Mouse (Mus musculus) skeletal muscle tissue, adult 2 months (tissue): Measurements from ENCODE around the gene Dyrk1b.
A peak's percentile ranks its signal among the peaks of the same experiment; 100 is the strongest.
"Not testable (repeated sequence)": the region's sequence is repeated elsewhere in the genome, so short reads cannot be mapped to it uniquely, and the experiment has no call there.

Experiments
- DNase-seq: peaks from one replicate; pipeline ENCODE4 v3.0.0-alpha.2; 2012; ENCODE audit warnings: low read depth, low spot score

The Dyrk1b gene

DNA sequence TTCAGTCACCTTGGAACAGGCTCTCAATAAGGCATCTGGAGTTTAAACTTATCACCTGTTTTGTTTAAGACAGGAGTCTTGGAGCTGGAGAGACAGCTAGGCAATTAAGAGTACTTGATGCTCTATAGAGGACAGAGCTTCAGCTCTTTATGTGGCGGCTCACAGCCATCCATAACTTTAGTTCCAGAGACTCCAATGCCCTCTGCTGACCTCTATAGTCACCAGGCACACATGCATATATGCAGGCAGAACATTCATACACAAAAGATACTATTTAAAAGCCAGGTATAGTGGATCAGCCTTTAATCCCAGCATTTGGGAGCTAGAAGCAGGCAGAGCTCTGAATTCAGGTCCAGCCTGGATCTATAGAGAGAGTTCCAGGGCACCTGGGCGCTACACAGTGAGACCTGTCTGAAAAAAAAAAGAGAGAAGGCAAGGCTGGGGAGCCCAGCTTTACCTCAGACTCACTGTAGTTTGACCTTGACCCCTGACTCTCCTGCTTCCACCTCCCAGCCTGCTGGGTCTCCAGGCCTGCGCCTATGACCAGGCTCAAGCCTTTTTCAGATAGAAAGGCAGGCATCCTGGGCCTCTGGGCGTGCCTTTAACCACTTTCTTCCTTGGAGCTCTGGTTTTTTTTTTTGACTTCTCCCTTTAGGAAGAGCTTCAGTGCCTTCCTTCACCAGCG lies 16.3 kb downstream of the Dyrk1b start:
- no peak for DNase-seq

DNA sequence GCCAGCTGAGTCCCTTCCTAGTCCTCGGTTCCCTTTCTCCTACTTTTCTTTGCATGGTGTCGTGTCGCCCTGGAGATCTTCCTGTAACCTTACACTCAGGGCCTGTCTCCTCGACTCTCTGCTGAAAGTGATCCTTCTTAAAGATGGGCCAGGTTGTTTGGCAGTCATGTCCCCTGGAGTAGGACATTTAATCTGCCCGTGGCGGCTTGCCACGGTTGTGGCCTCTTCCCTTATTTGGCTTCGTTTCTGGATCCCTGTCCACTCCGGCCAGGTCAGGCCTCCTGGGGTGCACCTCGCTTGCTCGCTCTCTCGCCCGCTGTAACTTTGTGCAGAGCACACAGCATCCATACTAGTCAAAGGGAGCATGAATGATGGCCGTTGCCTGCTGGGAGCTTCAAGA lies 17.3 kb downstream of the Dyrk1b start:
- peak; percentile 95 for DNase-seq

DNA sequence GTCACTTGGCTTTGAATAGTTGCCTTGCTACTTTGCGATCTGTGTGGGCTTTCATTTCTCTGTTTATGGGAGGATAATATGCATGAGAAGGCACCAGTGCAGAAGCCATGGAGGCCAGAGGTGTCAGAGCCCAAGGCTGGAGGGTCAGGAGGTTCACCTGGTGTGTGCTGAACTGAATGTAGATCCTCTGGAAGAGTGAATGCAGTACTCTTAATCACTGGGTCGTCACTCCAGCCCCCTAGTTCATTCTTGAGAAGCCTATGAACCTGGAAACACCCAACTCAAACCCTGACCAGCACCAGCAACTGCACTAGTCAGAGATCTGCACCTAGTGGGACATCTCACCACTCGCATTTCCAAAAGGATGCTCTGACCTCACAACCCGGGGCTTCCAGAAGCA lies 19.8 kb downstream of the Dyrk1b start:
- DNase-seq, result no peak

DNA sequence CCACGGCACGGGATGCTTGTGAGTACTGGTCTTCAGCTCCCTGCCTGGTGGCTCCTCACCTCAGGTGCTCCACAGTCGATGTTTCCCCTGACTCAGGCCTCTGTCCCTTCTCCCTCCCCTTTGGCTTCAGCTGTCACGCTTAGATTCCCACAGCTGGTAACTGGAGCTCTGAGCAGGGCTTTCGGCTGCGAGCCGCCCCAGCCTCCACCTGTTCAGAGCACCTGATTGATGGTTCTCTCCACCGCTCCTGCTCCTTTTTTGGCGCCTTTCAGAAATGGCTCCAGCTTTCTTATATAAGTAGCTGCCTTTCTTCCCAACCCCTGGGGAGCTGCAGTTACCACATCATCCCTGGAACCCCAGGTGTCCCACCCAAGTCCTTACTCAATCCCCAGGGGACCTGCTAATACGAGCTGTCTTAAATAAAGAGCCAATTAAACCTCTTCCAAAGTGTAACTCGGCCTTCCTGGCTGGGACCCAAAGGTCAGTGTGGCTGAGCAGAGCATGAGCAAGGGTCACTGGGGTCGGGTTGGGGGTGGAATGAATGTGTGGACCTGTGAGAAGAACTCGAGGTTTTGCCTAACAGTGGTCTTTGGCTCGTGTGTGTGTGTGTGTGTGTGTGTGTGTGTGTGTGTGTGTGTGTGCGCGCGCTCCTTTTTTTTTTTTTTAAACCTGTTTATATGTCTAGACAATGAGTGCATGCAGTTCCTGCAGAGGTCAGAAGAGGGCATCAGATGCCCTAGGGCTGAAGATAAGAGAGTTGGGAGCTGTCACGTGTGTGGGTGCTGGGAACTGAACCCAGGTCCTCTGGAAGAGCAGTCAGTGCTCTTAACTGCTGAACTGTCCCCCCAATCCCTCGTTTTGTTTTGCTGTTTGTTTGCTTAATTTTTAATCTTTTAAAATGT lies 24.2 kb downstream of the Dyrk1b start:
- peak; percentile 98 for DNase-seq

DNA sequence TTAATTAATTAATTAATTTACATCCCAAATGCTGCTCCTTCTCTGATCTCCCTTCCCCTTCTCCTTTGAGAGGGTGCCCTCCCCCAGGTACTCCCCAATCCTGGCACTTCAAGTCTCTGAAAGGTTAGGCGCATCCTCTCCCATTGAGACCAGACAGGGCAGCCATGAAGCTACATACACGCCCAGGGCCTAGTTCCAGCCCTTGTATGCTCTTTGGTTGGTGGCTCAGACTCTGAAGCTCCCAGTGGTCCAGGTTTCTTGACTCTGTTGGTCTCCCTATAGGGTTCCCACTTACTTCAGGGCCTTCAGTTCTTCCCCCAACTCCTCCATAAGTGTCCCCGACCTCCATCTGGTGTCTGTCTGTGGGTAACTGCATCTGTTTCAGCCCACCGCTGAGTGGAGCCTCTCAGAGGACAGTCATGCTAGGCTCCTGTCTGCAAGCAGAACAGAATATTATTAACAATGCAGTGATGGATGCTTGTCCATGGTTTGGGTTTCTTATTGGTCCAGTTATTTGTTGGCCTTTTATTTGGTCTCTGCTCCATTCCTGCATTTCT lies 26.9 kb downstream of the Dyrk1b start:
- DNase-seq, result no peak

DNA sequence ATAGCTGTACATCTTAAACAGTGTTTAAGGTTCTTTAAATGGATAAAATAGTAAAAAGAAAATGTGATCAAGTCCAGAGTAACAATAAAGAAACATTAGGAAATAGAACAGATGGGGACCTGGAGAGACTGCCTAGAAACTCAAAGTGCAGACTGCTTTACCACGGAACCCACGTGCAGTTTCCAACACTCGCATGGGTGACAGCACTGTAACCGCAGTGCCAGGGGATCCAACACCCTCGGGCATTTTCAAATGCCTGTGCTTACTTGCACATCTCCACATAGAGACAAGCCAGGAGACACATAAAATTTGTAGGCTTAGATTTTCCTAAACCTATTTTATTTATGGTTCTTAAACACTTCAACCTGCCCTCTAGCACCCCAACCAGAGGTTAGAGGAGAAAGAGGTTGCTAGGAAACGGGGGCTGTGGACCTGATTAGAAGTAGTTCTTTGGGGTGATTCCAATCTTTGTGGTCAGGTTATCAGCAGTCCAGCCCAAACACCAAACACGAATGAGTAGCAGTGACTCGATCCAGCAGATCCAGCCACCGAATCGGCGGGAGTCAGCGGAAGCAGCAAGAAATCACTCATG lies 29.2 kb downstream of the Dyrk1b start:
- no peak for DNase-seq

DNA sequence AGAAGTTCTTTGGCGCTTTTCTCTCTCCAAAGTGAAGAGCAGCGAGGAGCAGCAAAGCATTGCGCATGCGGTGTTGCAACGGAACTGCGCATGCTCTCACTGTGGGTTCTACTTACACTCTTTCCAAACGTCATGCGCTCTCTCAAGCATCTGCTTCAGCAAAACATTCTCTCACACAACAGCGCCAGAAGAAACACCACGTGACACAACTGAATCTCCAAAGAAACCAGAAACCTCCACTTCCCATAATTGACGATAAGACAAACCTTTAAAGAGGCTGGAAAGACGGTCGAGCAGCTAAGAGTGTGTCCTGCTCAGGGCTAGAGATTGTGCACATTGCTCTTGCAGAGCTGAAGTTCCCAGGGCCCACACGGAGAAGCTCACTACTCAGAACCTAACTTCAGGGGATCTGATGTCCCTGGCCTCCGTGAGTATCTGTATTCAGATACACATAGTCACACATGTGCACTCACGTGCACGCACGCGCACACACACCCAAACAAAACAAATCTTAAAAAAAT lies 29.8 kb downstream of the Dyrk1b start:
- peak; percentile 90 for DNase-seq

DNA sequence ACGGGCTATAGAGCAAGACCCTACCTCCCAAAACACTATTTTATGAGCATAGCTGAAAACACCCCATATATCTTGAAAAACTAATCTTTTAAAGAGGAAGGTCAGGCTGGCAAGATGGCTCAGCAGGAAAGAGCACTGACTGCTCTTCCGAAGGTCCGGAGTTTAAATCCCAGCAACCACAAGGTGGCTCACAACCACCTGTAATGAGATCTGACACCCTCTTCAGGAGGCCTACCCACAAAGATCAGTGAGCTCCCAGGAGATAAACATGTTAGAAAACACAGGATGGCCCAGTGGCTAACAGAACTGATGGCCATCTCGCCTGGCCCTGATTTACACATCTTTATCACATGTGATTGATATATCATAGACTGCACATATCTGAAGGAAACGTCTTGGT lies 31.5 kb downstream of the Dyrk1b start:
- DNase-seq, result no peak

DNA sequence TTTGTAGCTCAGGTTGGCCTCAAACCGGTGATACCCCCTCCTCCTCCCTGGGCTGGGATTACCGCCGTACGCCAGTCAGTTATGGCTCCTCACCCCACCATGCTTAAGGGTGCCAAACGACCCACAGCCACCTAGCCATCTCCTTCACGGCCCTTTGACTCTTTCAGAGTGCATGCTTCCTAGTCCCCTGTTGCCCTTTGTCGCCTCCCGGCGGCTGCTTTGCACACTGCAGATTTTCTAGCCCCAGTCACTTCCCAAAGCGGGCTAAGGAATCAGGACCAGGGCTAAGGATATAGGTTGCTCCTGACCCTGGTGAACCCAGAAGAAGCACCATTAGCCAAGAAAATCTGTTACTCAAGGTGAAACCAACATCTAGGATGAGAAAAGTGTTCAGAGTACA lies 34.9 kb downstream of the Dyrk1b start:
- DNase-seq, result no peak

DNA sequence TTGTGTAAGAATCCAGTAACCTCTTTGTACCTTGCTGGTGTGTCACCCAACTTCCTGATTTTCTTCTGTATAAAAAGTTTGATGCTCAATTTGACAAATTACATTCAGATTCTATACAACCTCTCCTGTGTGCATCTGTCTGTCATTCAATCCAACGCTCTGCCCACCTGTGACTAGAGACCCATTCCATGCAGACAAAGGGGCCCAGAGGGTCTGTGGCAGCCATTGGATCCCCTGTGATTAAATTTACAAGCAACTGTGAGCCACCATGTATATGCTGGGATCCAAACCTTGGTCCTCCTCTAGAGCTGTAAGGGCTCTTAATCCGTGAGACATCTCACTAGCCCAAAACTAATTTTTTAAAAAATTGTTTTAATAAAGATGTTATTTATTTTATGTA lies 36.7 kb downstream of the Dyrk1b start:
- DNase-seq, result not testable (repeated sequence)

DNA sequence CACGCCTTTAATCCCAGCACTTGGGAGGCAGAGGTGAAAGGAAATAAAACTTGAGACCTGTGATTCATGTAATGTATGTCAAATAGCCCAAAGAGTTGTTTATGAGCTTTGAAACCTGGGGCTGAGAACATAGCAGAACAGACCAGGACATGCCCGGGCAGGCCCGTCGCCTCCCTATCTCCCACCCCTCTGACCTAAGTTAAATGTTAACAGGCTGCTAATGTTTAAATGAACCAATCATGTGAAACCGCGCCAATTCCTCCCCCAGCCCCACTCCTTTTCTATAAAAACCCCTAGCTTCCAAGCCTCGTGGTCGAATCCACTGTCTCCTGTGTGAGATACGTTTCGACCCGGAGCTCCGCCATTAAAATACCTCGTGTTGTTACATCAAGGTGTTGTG lies 38.5 kb downstream of the Dyrk1b start:
- DNase-seq, result not testable (repeated sequence)

DNA sequence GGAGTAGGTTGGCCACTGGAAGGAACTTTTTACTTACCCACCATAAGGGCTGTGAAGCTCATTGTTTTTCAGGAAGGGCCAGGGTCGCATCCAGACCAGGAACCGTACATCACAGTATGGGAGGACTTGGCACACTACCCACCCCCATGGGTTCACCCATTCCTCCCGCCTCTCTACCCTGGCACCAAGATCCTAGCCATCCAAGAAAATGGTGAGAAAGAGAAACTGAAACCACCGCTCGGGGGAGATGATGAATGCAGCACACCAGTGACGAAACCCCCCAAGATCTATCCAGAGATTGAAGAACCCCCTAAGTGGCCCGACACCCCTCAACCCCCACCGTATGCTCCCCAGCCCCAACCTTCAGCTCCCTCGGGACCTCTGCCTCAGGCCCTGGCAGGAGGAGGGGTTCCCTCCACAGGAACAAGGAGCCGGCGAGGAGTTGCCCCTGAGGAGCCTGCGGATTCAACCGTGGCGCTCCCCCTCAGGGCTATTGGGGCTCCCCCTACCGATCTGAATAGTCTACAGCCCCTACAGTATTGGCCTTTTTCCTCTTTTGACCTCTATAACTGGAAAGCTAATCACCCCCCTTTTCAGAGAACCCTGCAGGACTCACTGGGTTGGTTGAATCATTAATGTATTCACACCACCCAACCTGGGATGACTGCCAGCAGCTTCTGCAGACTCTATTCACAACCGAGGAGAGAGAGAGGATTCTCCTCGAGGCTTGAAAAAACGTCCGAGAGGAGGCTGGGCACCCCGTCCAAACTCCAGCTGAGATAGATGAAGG lies 39.9 kb downstream of the Dyrk1b start:
- DNase-seq, result not testable (repeated sequence)

DNA sequence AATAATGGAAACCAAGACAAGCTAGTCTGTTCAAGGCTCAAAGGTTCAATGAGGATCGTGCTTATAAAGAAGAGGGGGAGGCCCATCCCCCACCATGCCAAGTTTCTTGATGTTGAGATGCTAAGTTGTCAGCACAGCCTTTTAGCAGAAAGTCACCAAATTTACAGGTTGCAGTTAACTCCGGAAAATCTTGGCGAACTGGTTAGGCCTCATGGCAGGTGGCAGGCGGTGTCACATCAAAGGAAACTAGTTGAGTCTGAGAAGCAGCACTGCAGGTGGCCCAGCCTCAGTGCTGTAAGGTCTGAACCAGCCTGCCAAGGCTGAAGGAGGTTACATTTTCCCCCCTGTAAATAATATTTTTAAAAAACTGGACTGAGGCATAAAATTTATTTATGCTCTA lies 47.6 kb downstream of the Dyrk1b start:
- DNase-seq, result not testable (repeated sequence)

DNA sequence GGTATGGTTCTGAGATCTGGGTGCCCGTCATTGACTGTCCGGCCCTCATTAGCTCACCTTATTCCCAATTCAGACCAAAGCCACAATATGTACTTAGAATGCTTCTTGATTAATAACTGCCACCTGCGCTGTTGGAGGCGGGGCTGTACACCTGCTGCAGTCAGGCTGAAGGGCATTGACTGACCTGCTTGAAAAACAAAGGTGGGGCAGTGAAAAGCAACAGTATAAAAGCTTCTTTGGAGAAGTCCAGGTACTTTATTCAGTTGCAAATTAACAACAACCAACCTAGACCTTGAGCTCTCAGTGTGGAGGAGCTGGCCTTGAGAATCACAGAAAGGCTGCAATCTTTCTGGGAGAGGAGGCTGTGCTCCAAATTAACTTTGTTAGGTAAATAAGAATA lies 48.2 kb downstream of the Dyrk1b start:
- DNase-seq, result not testable (repeated sequence)
